Mouse (Mus musculus): Measurements from ENCODE around the gene Pdgfb.

GRCm38 (mm10) chr15:80014031-80014320 lies 801 bp downstream of the Pdgfb start:
- no peak for TF ChIP-seq TAL1 (IDR thresholded peaks at IDR 0.05; ENCODE audit: low read length)
- no peak for TF ChIP-seq GATA1 (IDR thresholded peaks at IDR 0.05; ENCODE audit: low read length)

Data from erythroblast, embryonic 14.5 days (primary cell).